Mouse (Mus musculus) neural tube, embryonic 14.5 days (tissue): ENCODE measurements at regions not wholly inside any gene's neighbourhood (a gene's known extent, or its start where the extent isn't known, plus 50 kb on each side); places are given as distances from the start of the nearest gene placed in this dataset.
A peak's percentile ranks its signal among the peaks of the same experiment; 100 is the strongest.

ENCODE experiments used
- ATAC-seq: fragments of 200-750 bp; cut with Nextera tagmentation; 2 replicates; pipeline ENCODE4 v1.8.0; 2017; ENCODE audit warnings: low read depth, mild to moderate bottlenecking, moderate TSS enrichment, moderate library complexity
- H3K27ac ChIP-seq: fragments of 300-500 bp; sonication (generic); 2 replicates; pipeline ENCODE4 v1.5.1; 2014; ENCODE audit warnings: low read depth, mild to moderate bottlenecking, control low read depth, low read length, moderate library complexity, mixed read lengths
- H3K27me3 ChIP-seq: fragments of 300-500 bp; sonication (generic); 2 replicates; pipeline ENCODE4 v1.6.1; 2014; ENCODE audit warnings: low read length; ENCODE audit not compliant: control insufficient read depth, insufficient read depth
- H3K36me3 ChIP-seq: fragments of 300-500 bp; sonication (generic); 2 replicates; pipeline ENCODE4 v1.6.1; 2014; ENCODE audit warnings: low read length, mixed read lengths; ENCODE audit not compliant: control insufficient read depth, insufficient read depth
- H3K4me1 ChIP-seq: fragments of 300-500 bp; sonication (generic); 2 replicates; pipeline ENCODE4 v1.6.1; 2014; ENCODE audit warnings: low read length; ENCODE audit not compliant: control insufficient read depth, insufficient read depth
- H3K4me2 ChIP-seq: fragments of 300-500 bp; sonication (generic); 2 replicates; pipeline ENCODE4 v1.6.1; 2014; ENCODE audit warnings: mild to moderate bottlenecking, low read depth, low read length, control low read depth
- H3K4me3 ChIP-seq: fragments of 300-500 bp; sonication (generic); 2 replicates; pipeline ENCODE4 v1.5.1; 2014; ENCODE audit warnings: low read depth, low read length, control low read depth, mixed read lengths
- H3K9ac ChIP-seq: fragments of 300-500 bp; sonication (generic); replicated peaks from 2 replicates; pipeline ENCODE4 v1.6.1; 2014; ENCODE audit warnings: low read depth, mild to moderate bottlenecking, control low read depth, low read length, mixed read lengths
- H3K9me3 ChIP-seq: fragments of 300-500 bp; sonication (generic); 2 replicates; pipeline ENCODE4 v1.6.1; 2016; ENCODE audit warnings: low read length; ENCODE audit not compliant: control insufficient read depth
- WGBS: fragments of 180-500 bp; shearing (Covaris S2); extraction: QIAGEN DNeasy Blood & Tissue Kit; methylation state at CpG from one replicate; pipeline ENCODE4 v1.1.7; 2014; 5-methylcytosine and 5-hydroxymethylcytosine counted together

GRCm38 (mm10) chr4:58670107-58670905, 116.6 kb upstream of the Lpar1 start:
- ATAC-seq: peak; percentile 90
- no peaks in the 10 kb centered on the region for H3K27me3 ChIP-seq
- H3K9me3 ChIP-seq: no peaks in the 10 kb centered on the region
- peaks cover 4% of the 10 kb centered on the region for H3K4me1 ChIP-seq
- no peak overlapping the region for H3K9ac ChIP-seq
- WGBS: 21% methylated on average over 15 of the region's 15 CpGs
- H3K4me3 ChIP-seq: no peak overlapping the region
- no peaks in the 10 kb centered on the region for H3K36me3 ChIP-seq
- H3K27ac ChIP-seq: no peak overlapping the region
- peak overlapping the region; percentile 25; the same call in 1 of the 2 replicates for H3K4me2 ChIP-seq

- no peak overlapping the region for H3K9ac ChIP-seq
- 63% methylated on average over 8 of the region's 8 CpGs for WGBS
- H3K4me1 ChIP-seq: peaks cover 4% of the 10 kb centered on the region
- no peak overlapping the region for H3K4me2 ChIP-seq
- no peaks in the 10 kb centered on the region for H3K36me3 ChIP-seq
- no peaks in the 10 kb centered on the region for H3K27me3 ChIP-seq
- H3K9me3 ChIP-seq: no peaks in the 10 kb centered on the region
- H3K4me3 ChIP-seq: no peak overlapping the region
- no peak for ATAC-seq
- no peak overlapping the region for H3K27ac ChIP-seq
These were observed 114.9 kb upstream of the Lpar1 start for GRCm38 (mm10) chr4:58668368-58669153.

GRCm38 (mm10) chr4:58663628-58664205, 110.0 kb upstream of the Lpar1 start:
- Histone ChIP-seq H3K36me3 (no peaks in the 10 kb centered on the region), H3K4me1 (no peaks in the 10 kb centered on the region), H3K9ac (no peak overlapping the region), H3K4me3 (no peak overlapping the region), H3K9me3 (no peaks in the 10 kb centered on the region), H3K27me3 (no peaks in the 10 kb centered on the region), H3K4me2 (no peak overlapping the region), H3K27ac (no peak overlapping the region)
- no peak for ATAC-seq
- 66% methylated on average over 6 of the region's 6 CpGs for WGBS

DNA sequence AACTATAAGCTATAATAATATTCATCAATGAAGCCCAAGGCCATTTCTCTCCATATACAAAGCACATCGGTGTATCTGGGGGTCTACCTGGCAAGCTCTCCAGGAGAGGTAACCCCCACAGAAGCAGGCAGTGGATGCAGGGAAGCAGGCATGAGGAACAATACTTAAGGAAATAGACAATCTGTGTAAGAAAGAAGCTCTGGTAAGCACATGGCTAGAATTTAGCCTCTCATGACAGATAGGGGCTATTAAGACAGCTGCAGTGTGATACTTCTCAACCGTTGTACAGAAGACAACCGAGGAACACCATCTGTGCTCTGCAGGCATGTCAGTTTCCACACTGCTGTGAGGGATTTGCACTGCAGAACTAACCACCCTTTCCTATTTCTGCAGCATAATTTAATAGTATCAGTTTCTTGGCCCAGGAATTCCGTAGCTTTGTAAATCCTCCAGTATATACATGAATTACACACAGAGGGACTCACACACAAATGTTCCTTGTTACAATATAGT, 108.1 kb upstream of the Lpar1 start:
- ATAC-seq: no peak
- Histone ChIP-seq H3K27ac (no peak overlapping the region), H3K4me1 (no peaks in the 10 kb centered on the region), H3K27me3 (no peaks in the 10 kb centered on the region), H3K9me3 (no peaks in the 10 kb centered on the region), H3K36me3 (no peaks in the 10 kb centered on the region), H3K4me2 (no peak overlapping the region), H3K4me3 (no peak overlapping the region), H3K9ac (no peak overlapping the region)
- 74% methylated on average over 4 of the region's 4 CpGs for WGBS

DNA sequence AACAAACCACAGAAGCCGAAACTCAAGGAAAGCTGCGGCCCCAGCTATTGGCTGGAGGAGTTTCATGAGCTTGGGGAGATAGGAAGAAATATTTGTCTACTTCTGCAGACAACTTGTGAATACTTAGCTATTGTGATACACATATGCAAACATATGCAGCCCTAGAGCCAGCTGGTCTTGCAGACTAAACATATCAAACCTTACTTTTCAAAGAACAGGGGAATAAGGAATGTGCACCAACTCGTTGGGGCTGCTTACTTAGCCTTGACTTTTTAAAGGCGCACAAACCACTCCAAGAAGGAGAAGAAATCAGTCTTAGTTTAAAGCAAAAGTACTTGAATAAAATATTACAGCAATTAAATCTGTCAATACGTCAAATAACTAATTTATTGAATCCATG, 106.8 kb upstream of the Lpar1 start:
- Histone ChIP-seq H3K9ac (no peak overlapping the region), H3K9me3 (no peaks in the 10 kb centered on the region), H3K4me2 (no peak overlapping the region), H3K27ac (no peak overlapping the region), H3K36me3 (no peaks in the 10 kb centered on the region), H3K4me3 (no peak overlapping the region), H3K27me3 (no peaks in the 10 kb centered on the region), H3K4me1 (no peaks in the 10 kb centered on the region)
- 81% methylated on average over 5 of the region's 5 CpGs for WGBS
- no peak for ATAC-seq

- H3K4me3 ChIP-seq: no peak overlapping the region
- H3K9ac ChIP-seq: no peak overlapping the region
- no peaks in the 10 kb centered on the region for H3K9me3 ChIP-seq
- H3K27ac ChIP-seq: no peak overlapping the region
- H3K36me3 ChIP-seq: no peaks in the 10 kb centered on the region
- H3K4me2 ChIP-seq: no peak overlapping the region
- no peaks in the 10 kb centered on the region for H3K27me3 ChIP-seq
- 59% methylated on average over 6 of the region's 6 CpGs for WGBS
- ATAC-seq: no peak
- H3K4me1 ChIP-seq: no peaks in the 10 kb centered on the region
These were observed 104.5 kb upstream of the Lpar1 start for GRCm38 (mm10) chr4:58658206-58658605.

DNA sequence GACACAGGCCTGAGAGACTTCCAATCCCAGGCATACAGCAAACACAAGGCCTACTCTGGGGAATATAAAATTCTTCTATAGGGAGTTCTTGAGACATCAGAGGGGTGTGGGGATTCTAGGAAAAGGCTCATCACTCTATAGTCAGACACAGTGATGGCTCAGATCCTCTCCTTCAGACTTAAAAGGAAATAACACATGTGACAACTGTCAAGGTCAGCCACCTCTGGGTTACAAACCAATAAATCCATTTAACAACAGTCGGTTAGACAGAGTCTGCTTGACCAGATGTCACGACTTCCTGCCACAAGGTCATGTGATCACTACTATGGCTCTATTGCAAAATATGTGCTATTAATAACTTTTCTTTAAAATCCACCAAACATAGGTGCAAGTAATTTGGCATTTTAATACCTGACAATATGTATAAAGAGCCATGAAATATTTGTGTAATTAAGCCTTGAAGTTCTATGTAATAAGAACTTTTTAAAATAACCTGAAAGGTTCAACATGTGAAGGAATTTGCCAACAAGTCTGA, 94.1 kb upstream of the Lpar1 start:
- Histone ChIP-seq H3K27me3 (no peaks in the 10 kb centered on the region), H3K4me1 (no peaks in the 10 kb centered on the region), H3K9ac (no peak overlapping the region), H3K4me2 (no peak overlapping the region), H3K27ac (no peak overlapping the region), H3K9me3 (no peaks in the 10 kb centered on the region), H3K4me3 (no peak overlapping the region), H3K36me3 (no peaks in the 10 kb centered on the region)
- WGBS: 66% methylated on average over 2 of the region's 2 CpGs
- ATAC-seq: no peak

DNA sequence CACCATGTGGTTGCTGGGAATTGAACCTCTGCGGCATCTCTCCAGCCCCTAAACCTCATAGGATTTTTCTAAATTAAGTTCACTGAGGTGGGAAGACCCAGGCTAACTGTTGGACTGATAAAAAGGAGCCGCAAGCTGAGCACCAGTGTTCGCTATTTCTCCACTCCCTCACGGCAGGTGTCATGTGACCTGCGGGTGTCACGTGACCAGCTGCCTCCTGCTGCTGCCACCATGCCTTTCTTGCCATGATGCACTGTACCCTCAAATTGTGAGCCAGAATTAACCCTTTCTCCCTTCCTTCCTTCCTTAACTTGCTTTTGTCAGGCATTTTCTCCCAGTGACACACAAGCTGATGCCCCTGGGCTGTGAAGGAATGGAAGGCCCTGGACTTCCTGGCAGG, 93.1 kb upstream of the Lpar1 start:
- H3K4me2 ChIP-seq: no peak overlapping the region
- no peak for ATAC-seq
- no peaks in the 10 kb centered on the region for H3K36me3 ChIP-seq
- 93% methylated on average over 6 of the region's 6 CpGs for WGBS
- no peak overlapping the region for H3K9ac ChIP-seq
- H3K4me1 ChIP-seq: no peaks in the 10 kb centered on the region
- no peak overlapping the region for H3K4me3 ChIP-seq
- no peak overlapping the region for H3K27ac ChIP-seq
- no peaks in the 10 kb centered on the region for H3K27me3 ChIP-seq
- H3K9me3 ChIP-seq: no peaks in the 10 kb centered on the region
